Mouse (Mus musculus): ENCODE results near the gene Tbc1d7. TPM values are rescaled to one million over a fixed set of nuclear protein-coding genes. Genes with fewer than 3 reads are reported as not detected.

The Tbc1d7 gene
- polyA plus RNA-seq, 1 experiment from 2014 or later = 10.4 TPM

DNA sequence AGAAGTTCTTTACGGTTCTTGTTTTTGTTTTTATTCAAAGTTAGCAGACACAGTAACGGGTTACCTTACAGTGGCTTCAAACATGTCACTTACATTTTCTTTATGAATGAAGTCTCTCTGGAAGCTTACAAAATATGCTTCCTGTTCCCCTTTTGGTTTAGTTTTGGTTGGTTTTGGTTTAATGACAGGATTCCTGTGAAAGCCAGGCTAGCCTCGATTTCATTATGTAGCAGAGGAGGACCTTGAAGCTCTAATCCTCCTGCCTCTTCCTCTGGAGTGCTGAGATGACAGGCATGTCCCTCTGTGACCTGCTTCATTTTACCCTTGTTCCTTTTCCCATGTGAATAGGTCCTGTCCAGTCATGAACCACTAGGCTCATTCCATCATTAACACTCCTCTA lies 58.6 kb downstream of the Tbc1d7 start:
- Histone ChIP-seq H3K9me3 (replicated peaks; ENCODE audit: control insufficient read depth, low read length) (no peaks in the 10 kb centered on the region), H3K4me2 (ENCODE audit: low read depth, low read length) (no peak overlapping the region), H3K9ac (ENCODE audit: low read depth, low read length) (no peak overlapping the region), H3K4me3 (ENCODE audit: low read depth, low read length) (no peak overlapping the region), H3K36me3 (ENCODE audit: control insufficient read depth, insufficient read depth) (no peaks in the 10 kb centered on the region), H3K4me1 (ENCODE audit: control insufficient read depth, low read depth, low read length) (no peaks in the 10 kb centered on the region), H3K27ac (ENCODE audit: low read length) (no peak overlapping the region), H3K27me3 (ENCODE audit: control insufficient read depth, insufficient read depth, low read depth, low read length) (no peaks in the 10 kb centered on the region)
- ATAC-seq (ENCODE audit: low read depth) = no peak
- WGBS (ENCODE audit: insufficient replicate concordance) = 25% methylated on average over 3 of the region's 3 CpGs

- Histone ChIP-seq H3K4me1 (ENCODE audit: control insufficient read depth, low read depth, low read length) (no peaks in the 10 kb centered on the region), H3K4me2 (ENCODE audit: low read depth, low read length) (no peak overlapping the region), H3K27me3 (ENCODE audit: control insufficient read depth, insufficient read depth, low read depth, low read length) (no peaks in the 10 kb centered on the region), H3K9me3 (replicated peaks; ENCODE audit: control insufficient read depth, low read length) (no peaks in the 10 kb centered on the region), H3K9ac (ENCODE audit: low read depth, low read length) (no peak overlapping the region), H3K27ac (ENCODE audit: low read length) (no peak overlapping the region), H3K4me3 (ENCODE audit: low read depth, low read length) (no peak overlapping the region), H3K36me3 (ENCODE audit: control insufficient read depth, insufficient read depth) (no peaks in the 10 kb centered on the region)
- 59% methylated on average over 7 of the region's 7 CpGs for WGBS (ENCODE audit: insufficient replicate concordance)
- ATAC-seq (ENCODE audit: low read depth) = no peak
These were observed 59.0 kb downstream of the Tbc1d7 start for GRCm38 (mm10) chr13:43112280-43112679.

DNA sequence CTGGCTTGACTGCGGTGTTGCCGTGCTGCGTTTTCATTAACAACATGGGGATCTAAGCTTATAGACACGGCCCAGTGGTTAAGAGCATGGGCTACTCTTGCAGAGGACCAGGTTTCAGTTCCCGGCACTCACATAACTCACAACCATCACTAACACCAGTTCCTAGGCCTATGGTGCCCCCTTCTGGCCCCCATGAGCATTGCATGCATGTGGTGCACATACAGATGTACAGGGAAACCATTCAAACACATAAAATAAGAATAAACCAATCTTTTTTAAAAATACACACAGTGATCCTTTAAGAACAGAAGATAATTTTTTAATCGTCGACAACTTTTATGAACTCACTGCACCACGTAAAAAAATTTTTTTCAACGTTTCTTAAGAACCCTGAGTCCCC lies 66.8 kb downstream of the Tbc1d7 start:
- Histone ChIP-seq H3K27me3 (ENCODE audit: control insufficient read depth, insufficient read depth, low read depth, low read length) (no peaks in the 10 kb centered on the region), H3K27ac (ENCODE audit: low read length) (no peak overlapping the region), H3K9me3 (replicated peaks; ENCODE audit: control insufficient read depth, low read length) (no peaks in the 10 kb centered on the region; the same call in 1 of the 2 replicates), H3K9ac (ENCODE audit: low read depth, low read length) (no peak overlapping the region), H3K4me3 (ENCODE audit: low read depth, low read length) (no peak overlapping the region), H3K36me3 (ENCODE audit: control insufficient read depth, insufficient read depth) (no peaks in the 10 kb centered on the region), H3K4me2 (ENCODE audit: low read depth, low read length) (no peak overlapping the region), H3K4me1 (ENCODE audit: control insufficient read depth, low read depth, low read length) (no peaks in the 10 kb centered on the region)
- WGBS (ENCODE audit: insufficient replicate concordance) = 78% methylated on average over 9 of the region's 9 CpGs
- ATAC-seq (ENCODE audit: low read depth) = no peak

DNA sequence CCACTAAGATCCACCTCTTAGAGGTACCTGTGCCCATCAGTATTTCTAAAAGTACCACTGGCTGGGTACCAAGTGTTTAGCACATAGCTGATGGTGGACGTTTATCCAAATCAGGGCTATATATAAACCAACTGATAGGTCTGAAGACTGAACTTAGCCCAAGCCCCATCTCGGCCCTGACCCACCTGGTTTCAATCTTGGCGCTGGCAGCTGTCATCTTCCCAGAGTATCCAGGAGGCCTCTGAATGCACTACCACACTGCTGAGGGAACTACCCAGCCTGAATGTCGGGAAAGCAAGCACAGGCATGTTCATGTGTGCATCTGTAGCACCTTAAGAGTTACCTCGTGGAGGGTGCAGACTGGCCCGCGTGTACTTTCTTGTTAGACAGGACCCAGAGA lies 68.4 kb downstream of the Tbc1d7 start:
- no peaks in the 10 kb centered on the region; the same call in 1 of the 2 replicates for H3K9me3 ChIP-seq (replicated peaks; ENCODE audit: control insufficient read depth, low read length)
- no peak overlapping the region for H3K4me2 ChIP-seq (ENCODE audit: low read depth, low read length)
- no peaks in the 10 kb centered on the region for H3K27me3 ChIP-seq (ENCODE audit: control insufficient read depth, insufficient read depth, low read depth, low read length)
- H3K9ac ChIP-seq (ENCODE audit: low read depth, low read length) = no peak overlapping the region
- ATAC-seq (ENCODE audit: low read depth) = no peak
- H3K4me3 ChIP-seq (ENCODE audit: low read depth, low read length) = no peak overlapping the region
- H3K27ac ChIP-seq (ENCODE audit: low read length) = no peak overlapping the region
- H3K4me1 ChIP-seq (ENCODE audit: control insufficient read depth, low read depth, low read length) = no peaks in the 10 kb centered on the region
- H3K36me3 ChIP-seq (ENCODE audit: control insufficient read depth, insufficient read depth) = no peaks in the 10 kb centered on the region
- 64% methylated on average over 7 of the region's 7 CpGs for WGBS (ENCODE audit: insufficient replicate concordance)

Other genes starting within 250 kb of the Tbc1d7 start
- gene Gfod1, start 132.7 kb upstream of the Tbc1d7 start, polyA plus RNA-seq (2015; fragmentation: Nextera tagmentation; extraction: Ambion mirVana) = 0.59 and 0.63 TPM in 2 replicates
- gene Sirt5, start 194.0 kb upstream of the Tbc1d7 start, polyA plus RNA-seq (2015; fragmentation: Nextera tagmentation; extraction: Ambion mirVana) = 5.1 and 6.0 TPM in 2 replicates
- 77.7 and 78.6 TPM in 2 replicates for gene Nol7, start 226.9 kb upstream of the Tbc1d7 start, polyA plus RNA-seq (2015; fragmentation: Nextera tagmentation; extraction: Ambion mirVana)

All from liver, embryonic 16.5 days (tissue).